Mouse (Mus musculus): ENCODE measurements at regions not wholly inside any gene's neighbourhood (a gene's known extent, or its start where the extent isn't known, plus 50 kb on each side); places are given as distances from the start of the nearest gene placed in this dataset.

- TF ChIP-seq CTCF (IDR thresholded peaks at IDR 0.05) (no peak), EP300 (IDR thresholded peaks at IDR 0.05; ENCODE audit: insufficient read depth, low read depth, low read length) (no peak), POLR2A (IDR thresholded peaks at IDR 0.05; ENCODE audit: insufficient read depth, low read depth, low read length) (no peak)
Observed at GRCm38 (mm10) chr15:88120376-88120775, 479.7 kb upstream of the Zdhhc25 start.

Data from heart, adult 2 months (tissue).